Mouse (Mus musculus) A20 (cell line): ENCODE measurements around the gene Prkag1.

Source experiments
- DNase-seq: peaks from one replicate; pipeline ENCODE4 v3.0.0-alpha.2; 2011; ENCODE audit warnings: low read depth, low spot score

Prkag1 gene

GRCm38 (mm10) chr15:98830736-98831683, at the start of gene Prkag1:
TSS of gene Prkag1 (minus strand) at chr15:98831521.
- peak; percentile 98 for DNase-seq

- peak; percentile 84 for DNase-seq
These were observed 46.0 kb upstream of the Prkag1 start for GRCm38 (mm10) chr15:98877331-98877730.

GRCm38 (mm10) chr15:98871916-98872888, 40.9 kb upstream of the Prkag1 start:
- peak; percentile 99 for DNase-seq

GRCm38 (mm10) chr15:98871070-98871915, 40.0 kb upstream of the Prkag1 start, which contains the start of gene Kmt2d:
TSS of gene Kmt2d (minus strand) at chr15:98871204.
- DNase-seq = peak; percentile 49

GRCm38 (mm10) chr15:98870179-98871069, 39.1 kb upstream of the Prkag1 start:
- DNase-seq = peak; percentile 48

GRCm38 (mm10) chr15:98869342-98870178, 38.2 kb upstream of the Prkag1 start:
- DNase-seq = peak; percentile 22

- peak; percentile 25 for DNase-seq
These were observed 37.2 kb upstream of the Prkag1 start for GRCm38 (mm10) chr15:98868346-98869063.

- peak; percentile 79 for DNase-seq
These were observed 36.0 kb upstream of the Prkag1 start for GRCm38 (mm10) chr15:98867321-98867720.

GRCm38 (mm10) chr15:98866501-98866900, 35.2 kb upstream of the Prkag1 start:
- no peak for DNase-seq

- no peak for DNase-seq
These were observed 34.5 kb upstream of the Prkag1 start for GRCm38 (mm10) chr15:98865771-98866170.

- no peak for DNase-seq
These were observed 33.6 kb upstream of the Prkag1 start for GRCm38 (mm10) chr15:98864951-98865350.

GRCm38 (mm10) chr15:98863451-98863958, 32.2 kb upstream of the Prkag1 start:
- no peak for DNase-seq

- DNase-seq = no peak
These were observed 30.5 kb upstream of the Prkag1 start for GRCm38 (mm10) chr15:98861701-98862410.

GRCm38 (mm10) chr15:98860921-98861320, 29.6 kb upstream of the Prkag1 start:
- DNase-seq = no peak

GRCm38 (mm10) chr15:98859319-98860043, 28.2 kb upstream of the Prkag1 start:
- DNase-seq = no peak

GRCm38 (mm10) chr15:98854214-98854613, 22.9 kb upstream of the Prkag1 start:
- DNase-seq = no peak
